Mouse (Mus musculus): ENCODE measurements around the gene Pgbd1.

GRCm38 (mm10) chr13:21440503-21441206 is at the start of gene Pgbd1:
- peak; percentile 86 for TF ChIP-seq CTCF (IDR thresholded peaks at IDR 0.05; ENCODE audit: low read depth)
- TF ChIP-seq EP300 (IDR thresholded peaks at IDR 0.05; ENCODE audit: low read depth), result no peak
